Mouse (Mus musculus): ENCODE data around the gene Peg10. TPM values are rescaled to one million over a fixed set of nuclear protein-coding genes. Genes with fewer than 3 reads are reported as not detected.

The Peg10 gene
- not detected for polyA plus RNA-seq (2017; shearing (Covaris generic))

GRCm38 (mm10) chr6:4746696-4747439, at the start of gene Peg10, which contains the start of gene Sgce:
TSS of gene Peg10 (plus strand) at chr6:4747306.
TSS of gene Sgce (minus strand) at chr6:4747207.

Other genes starting within 250 kb of the Peg10 start
- gene Col1a2, start 242.5 kb upstream of the Peg10 start, polyA plus RNA-seq (2017; shearing (Covaris generic)), result 0.30 TPM
- gene Casd1, start 146.5 kb upstream of the Peg10 start, polyA plus RNA-seq (2017; shearing (Covaris generic)), result 4.9 TPM
- gene Sgce, start 99 bp upstream of the Peg10 start, polyA plus RNA-seq (2017; shearing (Covaris generic)), result not detected
- 0.12 TPM for gene Ppp1r9a, start 155.6 kb downstream of the Peg10 start, polyA plus RNA-seq (2017; shearing (Covaris generic))